Mouse (Mus musculus) forebrain, embryonic 16.5 days (tissue): ENCODE measurements around the gene Bckdhb. TPM values are rescaled to one million over a fixed set of nuclear protein-coding genes. Genes with fewer than 3 reads are reported as not detected.

Source experiments
- ATAC-seq: fragments of 200-750 bp; cut with Nextera tagmentation; 2 replicates; pipeline ENCODE4 v1.8.0; 2017; ENCODE audit warnings: mild to moderate bottlenecking, moderate library complexity
- H3K27ac ChIP-seq: fragments of 300-500 bp; sonication (generic); 2 replicates; pipeline ENCODE4 v1.5.1; 2014; ENCODE audit warnings: low read length, control low read depth
- H3K27me3 ChIP-seq: fragments of 300-500 bp; sonication (generic); replicated peaks from 2 replicates; pipeline ENCODE4 v1.6.1; 2014; ENCODE audit warnings: low read length; ENCODE audit not compliant: control insufficient read depth, insufficient read depth
- H3K36me3 ChIP-seq: fragments of 300-500 bp; sonication (generic); 2 replicates; pipeline ENCODE4 v1.6.1; 2014; ENCODE audit not compliant: control insufficient read depth, insufficient read depth
- H3K4me1 ChIP-seq: fragments of 300-500 bp; sonication (generic); replicated peaks from 2 replicates; pipeline ENCODE4 v1.6.1; 2014; ENCODE audit warnings: low read length; ENCODE audit not compliant: control insufficient read depth, insufficient read depth
- H3K4me2 ChIP-seq: fragments of 300-500 bp; sonication (generic); 2 replicates; pipeline ENCODE4 v1.6.1; 2014; ENCODE audit warnings: mild to moderate bottlenecking, low read length, control low read depth
- H3K4me3 ChIP-seq: fragments of 300-500 bp; sonication (generic); replicated peaks from 2 replicates; pipeline ENCODE4 v1.5.1; 2014; ENCODE audit warnings: mild to moderate bottlenecking, low read length, control low read depth
- H3K9ac ChIP-seq: fragments of 300-500 bp; sonication (generic); replicated peaks from 2 replicates; pipeline ENCODE4 v1.6.1; 2014; ENCODE audit warnings: low read depth, low read length, control low read depth
- H3K9me3 ChIP-seq: fragments of 300-500 bp; sonication (generic); 2 replicates; pipeline ENCODE4 v1.6.1; 2016; ENCODE audit warnings: low read length; ENCODE audit not compliant: control insufficient read depth
- WGBS: fragments of 180-500 bp; shearing (Covaris S2); extraction: QIAGEN DNeasy Blood & Tissue Kit; methylation state at CpG from one replicate; pipeline ENCODE4 v1.1.7; 2014; 5-methylcytosine and 5-hydroxymethylcytosine counted together
- polyA plus RNA-seq: library from polyadenylated mRNA; unstranded; fragments of >200 nt; fragmentation: Nextera tagmentation; extraction: Ambion mirVana; gene quantifications from 2 replicates; pipeline ENCODE4 v1.2.1, GENCODE M21; 2015

Bckdhb gene
- polyA plus RNA-seq = 35.8 and 42.1 TPM in 2 replicates

DNA sequence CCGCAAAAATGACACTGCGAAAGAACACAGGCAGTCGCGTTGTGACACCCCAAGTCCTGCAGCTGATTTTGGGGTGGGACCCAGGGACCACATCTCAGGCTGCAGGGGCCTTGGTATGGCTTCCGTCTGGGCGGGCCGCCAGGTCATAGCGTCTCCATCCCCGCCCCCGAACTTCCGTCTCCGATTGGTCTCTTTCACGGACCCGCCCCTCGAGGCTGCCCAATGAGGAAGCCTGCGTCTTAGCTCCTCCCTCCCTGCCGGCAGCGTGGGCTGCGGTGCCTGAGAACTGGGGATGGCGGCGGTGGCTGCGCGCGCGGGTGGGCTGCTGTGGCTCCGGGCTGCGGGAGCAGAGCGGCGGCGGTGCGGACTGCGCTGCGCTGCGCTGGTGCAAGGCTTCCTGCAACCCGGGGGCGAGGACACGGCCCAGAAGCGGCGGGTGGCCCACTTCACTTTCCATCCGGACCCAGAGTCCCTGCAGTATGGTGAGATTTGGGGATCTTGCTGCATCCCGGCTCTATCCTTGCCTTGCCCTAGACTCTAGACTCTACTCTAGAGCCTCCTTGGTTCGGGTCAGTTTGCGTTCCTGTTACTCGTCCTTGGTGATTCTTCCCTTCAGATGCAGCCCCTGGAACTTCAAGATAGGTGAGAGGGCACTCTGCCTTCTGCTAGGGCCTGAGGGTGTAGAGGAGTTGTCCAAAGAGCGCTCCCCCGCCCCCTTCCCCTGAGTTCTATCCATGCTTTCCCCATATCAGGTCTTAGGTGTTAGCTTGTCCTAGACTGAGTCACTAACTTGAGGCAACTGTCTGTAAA, at the start of gene Bckdhb:
TSS of gene Bckdhb (plus strand) at position 268 of the 810 bp plus-strand sequence.
- peak within 1 kb of the TSS; percentile 74 for H3K4me3 ChIP-seq
- H3K27me3 ChIP-seq = no peaks in the 10 kb centered on the region
- H3K9ac ChIP-seq = peak within 1 kb of the TSS; percentile 79
- H3K4me1 ChIP-seq = peaks cover 5% of the 10 kb centered on the region
- H3K27ac ChIP-seq = peak within 1 kb of the TSS; percentile 38; the same call in 1 of the 2 replicates
- peak within 1 kb of the TSS; percentile 58 for H3K4me2 ChIP-seq
- ATAC-seq = peak; percentile 100
- no peaks in the 10 kb centered on the region for H3K9me3 ChIP-seq
- under 1% methylated on average over 46 of the region's 46 CpGs for WGBS
- H3K36me3 ChIP-seq = no peaks in the 10 kb centered on the region

DNA sequence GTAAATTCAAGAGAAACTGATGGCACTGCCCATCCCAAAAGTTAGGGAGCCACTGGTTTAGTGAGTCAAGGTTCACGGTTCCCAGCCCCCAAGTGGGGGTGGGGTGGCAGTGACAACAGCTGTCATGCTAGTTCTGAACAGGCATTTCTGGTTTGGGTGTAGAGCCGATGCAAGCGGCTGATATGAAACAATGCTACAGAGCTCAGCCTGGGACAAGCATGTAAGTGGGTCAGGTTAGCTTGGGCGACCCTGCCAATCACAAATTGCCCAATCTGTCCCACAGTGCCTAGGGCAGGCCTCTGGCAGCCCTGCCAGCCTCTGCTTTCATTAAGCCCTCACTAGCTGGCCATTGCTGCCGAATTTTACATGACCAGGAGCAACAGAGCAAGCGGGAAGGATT, 42.8 kb upstream of the Bckdhb start:
- Histone ChIP-seq H3K4me3 (no peak overlapping the region), H3K27ac (no peak overlapping the region), H3K36me3 (no peaks in the 10 kb centered on the region), H3K27me3 (no peaks in the 10 kb centered on the region), H3K9ac (no peak overlapping the region), H3K4me2 (no peak overlapping the region), H3K4me1 (no peaks in the 10 kb centered on the region), H3K9me3 (no peaks in the 10 kb centered on the region)
- ATAC-seq = no peak
- WGBS = 79% methylated on average over 6 of the region's 6 CpGs

DNA sequence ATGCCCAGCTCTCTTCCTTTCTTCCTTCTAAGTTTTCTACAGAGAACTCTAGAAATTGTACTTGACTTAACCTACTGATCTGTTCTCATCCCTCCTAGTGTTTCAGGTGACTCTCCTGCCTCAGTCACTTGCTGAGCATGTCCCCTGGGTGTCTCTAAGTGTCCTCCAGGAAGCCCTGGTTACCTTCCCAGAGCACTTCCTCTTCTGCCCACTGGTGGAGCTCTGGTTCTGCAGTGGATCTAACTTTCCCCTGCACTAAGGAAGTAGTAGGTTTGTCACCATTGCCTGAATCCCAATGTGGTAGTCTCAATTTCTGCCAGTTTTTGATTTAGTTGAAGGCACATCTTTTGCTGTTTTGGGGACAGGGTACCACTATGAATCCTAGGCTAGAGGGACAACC, 38.8 kb upstream of the Bckdhb start:
- H3K9me3 ChIP-seq = no peaks in the 10 kb centered on the region
- no peaks in the 10 kb centered on the region for H3K27me3 ChIP-seq
- no peak for ATAC-seq
- no peaks in the 10 kb centered on the region for H3K36me3 ChIP-seq
- no peak overlapping the region for H3K27ac ChIP-seq
- H3K4me1 ChIP-seq = no peaks in the 10 kb centered on the region
- H3K4me2 ChIP-seq = no peak overlapping the region
- H3K9ac ChIP-seq = no peak overlapping the region
- no peak overlapping the region for H3K4me3 ChIP-seq

DNA sequence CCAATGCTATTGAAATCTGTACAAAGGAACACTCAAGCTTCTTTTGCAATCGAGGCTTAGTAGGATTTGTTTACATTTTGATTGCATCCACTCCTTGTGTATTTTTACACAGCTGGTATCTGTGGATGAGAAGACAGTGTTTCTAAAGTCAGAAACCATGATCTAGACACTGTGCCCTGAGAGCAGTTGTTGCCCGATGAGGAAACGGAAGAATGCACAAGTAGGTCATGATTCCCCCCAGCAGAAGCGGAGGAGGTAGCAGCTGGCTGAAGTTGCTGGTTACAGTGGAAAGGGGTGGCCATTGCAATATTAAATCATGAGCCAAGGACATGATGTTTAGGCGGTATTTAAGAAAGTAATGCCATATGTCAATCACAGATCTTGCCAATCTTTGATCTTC, 36.7 kb upstream of the Bckdhb start:
- H3K4me3 ChIP-seq = no peak overlapping the region
- no peaks in the 10 kb centered on the region for H3K36me3 ChIP-seq
- no peak overlapping the region for H3K9ac ChIP-seq
- no peaks in the 10 kb centered on the region for H3K27me3 ChIP-seq
- no peak for ATAC-seq
- no peak overlapping the region for H3K27ac ChIP-seq
- no peaks in the 10 kb centered on the region for H3K9me3 ChIP-seq
- 85% methylated on average over 5 of the region's 5 CpGs for WGBS
- no peak overlapping the region for H3K4me2 ChIP-seq
- no peaks in the 10 kb centered on the region for H3K4me1 ChIP-seq

DNA sequence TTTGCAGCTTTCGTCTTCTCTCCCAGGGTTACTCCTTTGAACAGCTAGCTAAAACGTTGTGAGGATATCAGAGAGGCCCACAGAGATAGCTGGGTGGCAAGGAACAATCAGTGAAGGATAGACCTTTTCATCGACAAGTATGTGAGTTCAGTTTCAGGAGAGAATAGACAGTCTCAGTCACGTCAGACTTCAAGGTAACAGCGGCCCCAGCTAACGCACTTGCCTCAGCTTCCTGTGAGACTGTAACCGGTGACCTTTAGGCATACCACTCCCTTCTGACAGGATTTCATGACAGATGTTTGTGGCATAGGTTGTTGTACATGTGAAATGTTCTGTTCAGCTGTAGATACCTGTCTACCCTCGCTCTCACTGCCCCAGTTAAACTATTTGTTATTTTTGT, 31.9 kb upstream of the Bckdhb start:
- Histone ChIP-seq H3K36me3 (no peaks in the 10 kb centered on the region), H3K4me1 (no peaks in the 10 kb centered on the region)
- WGBS = 79% methylated on average over 8 of the region's 8 CpGs

GRCm38 (mm10) chr9:83893767-83894330, 31.1 kb upstream of the Bckdhb start:
- no peak overlapping the region for H3K4me2 ChIP-seq
- H3K27me3 ChIP-seq = no peaks in the 10 kb centered on the region
- no peak overlapping the region for H3K9ac ChIP-seq
- H3K27ac ChIP-seq = no peak overlapping the region
- ATAC-seq = no peak
- WGBS = 91% methylated on average over 4 of the region's 4 CpGs
- no peaks in the 10 kb centered on the region for H3K9me3 ChIP-seq
- H3K4me1 ChIP-seq = no peaks in the 10 kb centered on the region
- no peak overlapping the region for H3K4me3 ChIP-seq
- H3K36me3 ChIP-seq = no peaks in the 10 kb centered on the region

More for the DNA sequence above, 31.9 kb upstream of the Bckdhb start:
- Histone ChIP-seq H3K9ac (no peak overlapping the region), H3K4me2 (no peak overlapping the region), H3K9me3 (no peaks in the 10 kb centered on the region), H3K27me3 (no peaks in the 10 kb centered on the region), H3K27ac (no peak overlapping the region), H3K4me3 (no peak overlapping the region)
- no peak for ATAC-seq

- no peaks in the 10 kb centered on the region for H3K36me3 ChIP-seq
- no peaks in the 10 kb centered on the region for H3K4me1 ChIP-seq
- no peak overlapping the region for H3K27ac ChIP-seq
- no peaks in the 10 kb centered on the region for H3K9me3 ChIP-seq
- ATAC-seq = no peak
- WGBS = 87% methylated on average over 2 of the region's 2 CpGs
- H3K9ac ChIP-seq = no peak overlapping the region
- no peak overlapping the region for H3K4me3 ChIP-seq
- H3K27me3 ChIP-seq = no peaks in the 10 kb centered on the region
- no peak overlapping the region for H3K4me2 ChIP-seq
Measured at GRCm38 (mm10) chr9:83902086-83902485, 22.9 kb upstream of the Bckdhb start.

DNA sequence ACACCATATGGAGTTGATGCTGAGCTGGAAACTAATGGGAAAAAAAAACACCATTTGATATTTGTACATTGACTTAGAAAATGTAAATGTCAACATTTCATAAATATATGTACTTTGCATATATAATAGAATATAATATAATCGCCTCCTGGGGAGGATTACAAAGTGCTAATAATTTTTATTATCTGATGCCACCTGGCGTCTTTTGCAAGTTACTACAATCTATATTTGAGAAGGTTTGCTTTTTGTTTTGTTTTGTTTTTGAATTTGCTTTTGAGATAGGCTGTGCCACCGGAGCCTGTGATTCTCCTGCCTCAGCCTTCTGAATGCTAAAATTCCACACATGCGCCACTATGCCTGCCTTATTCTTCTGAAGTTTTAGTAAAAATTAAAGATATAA, 19.1 kb upstream of the Bckdhb start:
- no peaks in the 10 kb centered on the region for H3K36me3 ChIP-seq
- H3K4me1 ChIP-seq = no peaks in the 10 kb centered on the region
- H3K4me2 ChIP-seq = no peak overlapping the region
- no peaks in the 10 kb centered on the region for H3K27me3 ChIP-seq
- no peaks in the 10 kb centered on the region for H3K9me3 ChIP-seq
- ATAC-seq = no peak
- H3K27ac ChIP-seq = no peak overlapping the region
- WGBS = 72% methylated on average over 4 of the region's 4 CpGs
- no peak overlapping the region for H3K4me3 ChIP-seq
- H3K9ac ChIP-seq = no peak overlapping the region

DNA sequence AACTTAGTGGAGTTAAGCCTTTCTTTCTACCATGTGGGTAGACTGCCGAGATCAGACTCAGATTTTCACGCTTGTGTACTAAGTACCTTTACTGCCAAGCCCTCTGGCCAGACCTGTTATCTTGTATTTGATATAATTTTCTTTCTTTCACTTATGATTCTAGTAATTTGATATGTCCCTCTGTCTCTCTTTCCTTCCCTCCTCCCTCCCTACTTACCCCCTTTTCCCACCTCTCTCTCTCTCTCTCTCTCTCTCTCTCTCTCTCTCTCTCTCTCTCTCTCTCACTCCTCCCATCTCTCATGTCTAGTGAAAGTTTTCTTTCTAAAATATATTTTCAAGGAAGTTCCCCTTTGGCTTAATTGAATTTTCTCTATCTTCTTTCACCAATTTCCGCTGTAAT, 17.9 kb upstream of the Bckdhb start:
- no peak overlapping the region for H3K27ac ChIP-seq
- H3K36me3 ChIP-seq = no peaks in the 10 kb centered on the region
- H3K9ac ChIP-seq = no peak overlapping the region
- no peak overlapping the region for H3K4me2 ChIP-seq
- no peaks in the 10 kb centered on the region for H3K4me1 ChIP-seq
- H3K4me3 ChIP-seq = no peak overlapping the region
- no peaks in the 10 kb centered on the region for H3K27me3 ChIP-seq
- WGBS = 78% methylated on average over 3 of the region's 3 CpGs
- H3K9me3 ChIP-seq = no peaks in the 10 kb centered on the region
- ATAC-seq = no peak
